Mouse (Mus musculus): Measurements from ENCODE around the gene Senp1.
A peak's percentile ranks its signal among the peaks of the same experiment; 100 is the strongest.

Gene Senp1

DNA sequence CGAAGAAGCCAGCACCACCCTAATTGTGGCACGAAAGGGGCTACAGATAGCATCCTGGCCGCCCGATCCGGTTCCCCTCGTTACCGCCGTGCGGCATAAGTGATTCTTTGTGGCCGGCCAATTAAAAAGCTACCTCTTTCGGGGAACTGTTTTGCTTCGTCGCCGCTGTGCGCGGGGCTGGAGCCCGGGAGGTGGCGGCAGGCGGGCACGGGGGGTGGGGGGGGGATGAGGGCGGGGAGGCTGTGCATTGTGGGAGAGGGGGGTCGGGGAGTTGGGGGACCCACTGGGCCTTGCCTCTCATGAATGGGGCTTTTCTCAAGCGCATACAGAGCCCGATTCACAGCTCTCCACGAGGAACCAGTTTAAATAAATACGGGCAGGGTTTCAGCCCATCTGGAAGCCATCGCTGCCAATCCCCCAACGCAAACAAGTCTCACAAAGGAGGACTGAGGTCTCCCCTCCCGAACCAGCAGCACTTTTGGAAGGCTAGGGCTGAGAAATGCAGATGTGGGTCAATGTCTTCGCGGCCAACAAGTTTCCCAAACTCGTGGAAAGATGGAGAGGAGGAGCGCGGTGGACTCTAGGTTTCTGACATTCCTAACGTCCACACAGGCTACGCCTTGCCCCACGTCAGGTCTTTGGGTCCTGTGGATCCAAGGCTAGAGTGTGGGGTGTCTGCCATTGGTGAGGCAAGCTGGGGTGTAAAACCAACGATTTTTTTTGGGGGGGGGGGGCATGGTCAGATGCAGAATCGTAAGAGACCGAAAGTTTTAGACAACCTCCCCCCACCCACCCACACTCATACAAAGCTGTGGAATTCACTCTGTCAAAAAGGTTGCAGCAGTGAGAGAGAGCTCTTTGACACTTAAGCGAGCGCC is 91.2 kb downstream of the Senp1 start:
- DNase-seq (ENCODE audit: low read depth, low spot score), result no peak

DNA sequence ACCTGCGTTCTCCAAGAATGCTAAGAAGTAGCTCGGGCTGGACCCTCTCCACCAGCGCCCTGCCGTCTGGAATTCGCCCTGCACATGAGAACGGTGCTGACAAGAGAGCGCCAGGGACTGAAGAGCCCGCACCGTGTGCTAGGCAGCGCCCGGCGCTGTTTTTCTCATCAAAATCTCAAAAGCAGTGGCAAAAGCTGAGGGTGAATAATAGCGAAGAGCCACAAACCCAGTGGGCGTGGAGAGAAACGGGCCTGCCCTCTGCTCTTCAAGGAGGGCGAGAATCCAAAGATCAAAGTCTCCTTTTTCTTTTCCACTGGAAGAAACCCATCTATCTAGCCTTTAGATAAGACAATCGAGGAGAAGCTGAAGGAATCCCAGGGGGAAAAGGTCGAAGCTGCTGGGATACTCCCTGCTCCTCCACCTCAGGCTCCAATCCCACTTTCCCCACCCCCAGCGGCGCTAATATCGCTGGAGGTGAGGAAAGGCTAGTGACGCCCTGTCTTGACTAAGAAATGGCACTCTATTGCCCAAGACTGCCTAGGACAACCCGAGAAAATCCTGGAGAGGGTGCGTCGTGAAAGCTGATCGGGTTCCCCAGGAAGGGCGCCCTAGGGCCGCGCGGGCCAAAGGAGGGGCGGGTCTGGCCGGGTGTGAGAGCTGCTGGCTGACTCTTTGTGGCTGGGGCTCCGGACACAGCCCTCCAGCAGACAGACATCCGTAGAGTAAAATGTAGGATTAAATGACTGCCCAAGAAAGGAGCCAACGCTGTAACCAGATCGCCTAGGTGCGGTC is 92.0 kb downstream of the Senp1 start:
- DNase-seq (ENCODE audit: low read depth, low spot score), result no peak

DNA sequence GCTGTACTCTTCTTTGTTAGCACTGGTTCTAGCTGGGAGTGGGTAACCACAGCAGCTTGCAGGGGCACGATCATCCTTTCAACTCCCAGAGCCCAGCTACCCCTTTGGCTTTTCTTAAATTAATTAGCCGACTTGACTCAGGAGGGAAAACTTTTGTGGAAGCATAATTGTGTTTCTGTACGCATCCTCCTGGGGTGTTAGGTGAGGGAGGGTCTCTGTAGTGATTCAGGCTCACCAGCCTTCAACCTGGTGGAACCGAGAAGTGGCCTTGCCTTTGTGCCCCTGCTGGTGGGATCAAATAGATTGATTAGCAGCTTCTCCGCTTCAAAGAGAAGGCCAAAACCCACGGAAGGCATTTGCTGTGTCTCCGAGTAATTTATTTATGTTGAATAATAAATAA is 93.6 kb downstream of the Senp1 start:
- DNase-seq (ENCODE audit: low read depth, low spot score), result no peak

DNA sequence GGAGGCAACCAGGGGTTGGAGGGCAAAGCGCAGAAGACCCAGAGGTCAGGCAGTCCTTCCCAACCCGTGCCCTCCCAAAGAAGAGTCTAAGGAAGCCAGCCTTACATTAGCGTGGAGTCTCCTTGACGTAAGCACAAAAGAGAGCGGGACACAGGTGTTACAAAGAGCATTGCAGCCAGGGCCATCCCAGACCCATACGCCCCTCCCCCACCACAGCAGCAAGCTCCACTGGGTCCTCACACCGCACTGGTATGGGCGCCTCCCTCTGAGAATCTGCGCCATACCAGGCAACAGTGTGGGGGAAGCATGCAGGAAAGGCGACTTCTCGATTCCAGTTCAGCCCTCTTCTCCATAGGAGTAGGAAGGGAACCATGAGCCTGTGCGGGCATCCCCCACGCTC is 94.0 kb downstream of the Senp1 start:
- no peak for DNase-seq (ENCODE audit: low read depth, low spot score)

DNA sequence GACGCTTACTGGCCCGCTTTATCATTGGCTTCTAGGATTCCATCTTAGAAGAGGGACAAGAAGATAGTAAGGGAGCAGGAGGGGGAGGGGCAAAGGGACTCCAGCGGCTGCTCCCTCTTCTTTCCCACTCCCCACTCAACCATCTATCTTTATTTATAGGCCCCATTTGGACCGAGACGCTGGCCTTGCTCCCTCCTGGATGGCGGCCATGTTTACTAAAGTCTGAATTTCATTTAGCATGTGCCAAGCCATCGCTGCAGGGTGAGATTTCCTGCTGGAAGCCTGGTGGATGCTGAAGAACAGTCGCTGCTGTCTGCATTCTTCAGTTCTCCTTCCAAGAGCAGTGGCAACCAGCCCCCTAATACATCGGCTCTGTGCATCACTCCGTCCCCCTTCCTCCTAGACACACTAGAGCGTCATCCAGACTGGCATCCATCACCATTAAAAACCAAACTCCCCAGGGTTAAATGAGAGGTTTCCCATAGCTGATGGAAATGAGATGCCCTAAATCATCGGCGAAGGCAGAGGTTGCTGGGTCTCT is 96.8 kb downstream of the Senp1 start:
- DNase-seq (ENCODE audit: low read depth, low spot score), result no peak

DNA sequence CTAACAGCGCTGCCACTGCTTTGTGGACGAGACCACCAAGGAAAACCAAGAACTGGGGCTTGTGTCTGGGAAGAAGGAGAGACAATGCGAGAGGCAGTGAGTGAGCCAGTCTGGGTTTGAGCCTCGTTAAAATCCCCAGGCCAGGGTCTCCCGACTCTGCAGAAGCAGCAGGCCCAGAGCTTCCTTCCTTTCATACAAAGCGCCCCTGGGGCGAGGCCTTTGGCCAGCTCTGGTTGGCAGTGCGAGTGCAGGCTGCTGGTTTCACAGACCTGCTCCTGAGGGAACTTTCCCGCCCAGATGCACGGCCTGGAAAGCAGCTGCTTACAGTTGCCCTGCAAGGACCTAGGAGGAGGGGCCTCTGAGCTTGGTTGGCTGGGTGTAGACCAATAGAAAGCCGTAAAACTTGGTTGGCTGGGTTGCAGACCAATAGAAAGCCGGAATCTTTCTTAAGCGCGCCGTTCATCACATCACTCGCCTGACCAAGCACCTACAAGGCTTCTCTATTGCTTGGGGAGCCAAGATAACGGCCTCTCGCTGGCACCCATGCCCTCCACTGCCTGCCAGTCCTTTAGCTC is 100.7 kb downstream of the Senp1 start:
- peak; percentile 79 for DNase-seq (ENCODE audit: low read depth, low spot score)

DNA sequence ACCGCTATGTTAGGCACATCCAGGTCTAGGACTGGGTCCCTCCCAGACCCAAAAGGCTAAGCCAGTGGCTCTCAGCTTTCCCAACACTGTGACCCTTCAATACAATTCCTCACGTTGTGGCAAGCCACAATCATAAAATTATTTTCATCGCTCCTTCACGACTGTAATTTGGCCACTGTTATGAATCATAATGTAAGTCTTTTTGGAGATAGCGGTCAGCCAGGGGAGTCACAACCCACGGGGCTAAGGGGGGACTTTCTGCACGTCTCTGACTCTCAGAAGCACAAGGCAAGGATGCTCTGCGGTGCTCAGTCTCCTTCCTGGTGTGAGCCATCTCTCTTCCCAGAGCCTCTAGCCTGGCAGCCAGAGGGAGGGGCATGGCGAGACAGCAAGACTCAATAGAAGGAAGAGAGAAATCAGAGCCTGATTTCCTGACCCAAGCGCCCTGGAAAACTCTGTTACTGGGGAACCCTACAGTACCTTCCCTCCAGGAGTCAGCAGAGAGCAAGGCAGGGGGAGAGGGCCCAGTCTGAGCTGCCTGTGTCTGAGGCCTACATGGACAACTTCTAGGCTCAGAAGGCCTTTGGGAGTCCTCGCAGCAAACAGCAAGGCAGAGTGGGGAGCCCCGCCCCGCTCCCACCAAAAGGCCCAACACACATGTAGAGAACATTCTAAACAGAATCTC is 101.4 kb downstream of the Senp1 start:
- DNase-seq (ENCODE audit: low read depth, low spot score), result no peak

DNA sequence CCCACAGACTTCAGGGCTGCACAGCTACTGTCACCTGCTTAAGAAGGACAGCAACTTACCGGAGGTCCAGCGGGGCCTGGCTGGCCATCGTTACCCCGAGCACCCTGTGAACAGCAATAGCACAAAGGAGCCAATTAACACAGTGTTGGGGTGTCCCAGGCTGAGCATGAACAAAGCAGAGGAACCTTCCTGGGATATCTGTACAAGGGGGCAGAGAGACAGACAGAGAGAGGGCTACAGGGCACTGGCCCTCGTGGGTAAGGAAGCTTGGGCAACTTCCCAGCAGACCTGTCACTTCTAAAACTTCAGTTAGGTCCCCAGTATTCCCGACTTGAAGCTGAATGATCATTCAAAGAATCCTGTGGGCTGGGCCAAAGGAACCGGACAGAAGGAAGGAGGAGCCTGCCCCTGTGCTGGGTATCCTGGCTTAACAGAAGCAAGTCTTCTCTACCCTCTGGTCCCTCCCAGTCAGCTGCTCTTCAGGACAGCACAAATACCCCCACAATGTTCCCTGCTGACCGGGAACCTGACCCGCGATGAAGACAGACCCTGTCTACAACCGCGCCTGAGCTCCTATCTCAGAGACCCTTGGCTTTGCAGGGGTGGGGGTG is 102.2 kb downstream of the Senp1 start:
- DNase-seq (ENCODE audit: low read depth, low spot score), result no peak

DNA sequence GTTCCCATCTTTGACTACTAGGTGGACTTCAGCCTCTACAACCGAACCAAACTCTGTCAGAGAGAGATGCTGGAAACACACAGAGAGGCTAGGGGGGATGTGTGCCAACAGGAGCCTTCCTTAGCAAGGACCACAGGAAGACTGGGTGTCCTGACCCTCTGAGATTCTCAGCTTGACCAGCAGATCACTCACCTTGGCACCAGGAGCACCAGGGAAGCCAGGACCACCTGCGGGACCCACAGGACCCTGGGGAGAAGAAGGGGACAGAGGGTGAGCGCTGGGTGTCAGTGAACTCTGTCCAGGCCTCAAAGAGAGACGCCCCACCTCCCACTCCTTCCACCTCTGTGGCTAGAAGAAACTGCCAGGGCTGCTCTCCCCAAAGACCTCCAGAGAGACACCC is 102.8 kb downstream of the Senp1 start:
- no peak for DNase-seq (ENCODE audit: low read depth, low spot score)

DNA sequence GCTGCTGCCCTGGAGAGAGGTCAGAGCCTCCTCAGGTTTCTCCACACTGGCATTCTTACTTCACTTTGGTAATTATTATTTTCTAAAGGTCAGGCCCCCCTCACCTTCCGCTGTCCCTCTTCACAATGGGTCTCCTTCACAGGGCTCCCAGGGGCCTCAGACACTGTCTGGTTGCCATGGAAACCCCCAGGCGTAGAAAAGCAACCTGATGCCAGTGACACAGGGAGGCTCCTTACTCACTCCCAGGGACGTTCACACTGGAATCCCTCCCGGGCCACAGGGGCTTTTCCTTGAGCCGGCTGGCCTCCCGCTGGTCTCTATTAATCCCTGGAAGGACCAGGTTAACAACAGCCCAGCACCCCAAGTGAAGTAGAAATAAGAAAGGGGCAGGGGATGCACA is 103.4 kb downstream of the Senp1 start:
- no peak for DNase-seq (ENCODE audit: low read depth, low spot score)

DNA sequence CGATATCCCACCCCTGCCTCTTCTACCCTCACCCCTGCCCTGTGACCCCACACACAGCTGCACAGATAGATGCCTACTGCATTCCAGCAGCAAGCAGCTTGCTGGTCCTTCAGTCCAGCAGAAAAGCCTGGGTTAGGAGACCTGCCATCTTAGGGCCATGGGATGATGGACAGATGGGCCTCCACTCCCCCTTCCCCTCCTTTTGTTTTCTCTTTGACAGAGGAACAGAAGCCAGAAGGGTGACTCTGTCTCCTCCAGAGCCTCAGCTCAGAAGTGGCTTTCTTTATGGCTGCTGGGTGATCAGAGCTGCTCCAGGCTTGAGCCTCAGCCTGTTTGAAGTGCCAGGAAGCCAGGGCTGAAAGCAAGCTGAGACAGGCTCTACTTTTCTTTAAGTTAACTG is 104.0 kb downstream of the Senp1 start:
- DNase-seq (ENCODE audit: low read depth, low spot score), result no peak
